Mouse (Mus musculus) midbrain, embryonic 14.5 days (tissue): ENCODE measurements around the gene Aff1. TPM values are rescaled to one million over a fixed set of nuclear protein-coding genes. Genes with fewer than 3 reads are reported as not detected.

Experiments
- ATAC-seq: fragments of 200-750 bp; cut with Nextera tagmentation; 2 replicates; pipeline ENCODE4 v1.8.0; 2017; ENCODE audit warnings: moderate number of reproducible peaks, moderate library complexity; ENCODE audit not compliant: low FRiP score, low TSS enrichment
- DNase-seq: peaks from one replicate; pipeline ENCODE4 v3.0.0-alpha.2; 2015
- H3K27ac ChIP-seq: fragments of 300-500 bp; sonication (generic); replicated peaks from 2 replicates; pipeline ENCODE4 v1.5.1; 2014; ENCODE audit warnings: mild to moderate bottlenecking, low read depth, low read length, moderate library complexity
- H3K27me3 ChIP-seq: fragments of 300-500 bp; sonication (generic); 2 replicates; pipeline ENCODE4 v1.6.1; 2014; ENCODE audit warnings: low read length, control low read depth, mixed read lengths; ENCODE audit not compliant: control insufficient read depth, insufficient read depth
- H3K36me3 ChIP-seq: fragments of 300-500 bp; sonication (generic); 2 replicates; pipeline ENCODE4 v1.6.1; 2014; ENCODE audit warnings: low read length, control low read depth; ENCODE audit not compliant: control insufficient read depth, insufficient read depth
- H3K4me1 ChIP-seq: fragments of 300-500 bp; sonication (generic); 2 replicates; pipeline ENCODE4 v1.6.1; 2014; ENCODE audit warnings: mild to moderate bottlenecking, antibody characterized with exemption, low read length, control low read depth; ENCODE audit not compliant: control insufficient read depth, insufficient read depth
- H3K4me2 ChIP-seq: fragments of 300-500 bp; sonication (generic); 2 replicates; pipeline ENCODE4 v1.6.1; 2014; ENCODE audit warnings: mild to moderate bottlenecking, low read length, moderate library complexity
- H3K4me3 ChIP-seq: fragments of 300-500 bp; sonication (generic); replicated peaks from 2 replicates; pipeline ENCODE4 v1.5.1; 2014; ENCODE audit warnings: low read depth, low read length
- H3K9ac ChIP-seq: fragments of 300-500 bp; sonication (generic); replicated peaks from 2 replicates; pipeline ENCODE4 v1.6.1; 2014; ENCODE audit warnings: mild to moderate bottlenecking, low read length, moderate library complexity
- H3K9me3 ChIP-seq: fragments of 300-500 bp; sonication (generic); 2 replicates; pipeline ENCODE4 v1.6.1; 2016; ENCODE audit warnings: low read length, control low read depth, mixed read lengths; ENCODE audit not compliant: control insufficient read depth
- WGBS: fragments of 180-500 bp; shearing (Covaris S2); extraction: QIAGEN DNeasy Blood & Tissue Kit; methylation state at CpG from one replicate; pipeline ENCODE4 v1.1.7; 2014; 5-methylcytosine and 5-hydroxymethylcytosine counted together
- polyA plus RNA-seq: library from polyadenylated mRNA; unstranded; fragments of >200 nt; fragmentation: Nextera tagmentation; extraction: Ambion mirVana; gene quantifications from 2 replicates; pipeline ENCODE4 v1.2.1, GENCODE M21; 2014

The Aff1 gene
- polyA plus RNA-seq, 1 experiment from 2014 or later: 2.6 TPM

DNA sequence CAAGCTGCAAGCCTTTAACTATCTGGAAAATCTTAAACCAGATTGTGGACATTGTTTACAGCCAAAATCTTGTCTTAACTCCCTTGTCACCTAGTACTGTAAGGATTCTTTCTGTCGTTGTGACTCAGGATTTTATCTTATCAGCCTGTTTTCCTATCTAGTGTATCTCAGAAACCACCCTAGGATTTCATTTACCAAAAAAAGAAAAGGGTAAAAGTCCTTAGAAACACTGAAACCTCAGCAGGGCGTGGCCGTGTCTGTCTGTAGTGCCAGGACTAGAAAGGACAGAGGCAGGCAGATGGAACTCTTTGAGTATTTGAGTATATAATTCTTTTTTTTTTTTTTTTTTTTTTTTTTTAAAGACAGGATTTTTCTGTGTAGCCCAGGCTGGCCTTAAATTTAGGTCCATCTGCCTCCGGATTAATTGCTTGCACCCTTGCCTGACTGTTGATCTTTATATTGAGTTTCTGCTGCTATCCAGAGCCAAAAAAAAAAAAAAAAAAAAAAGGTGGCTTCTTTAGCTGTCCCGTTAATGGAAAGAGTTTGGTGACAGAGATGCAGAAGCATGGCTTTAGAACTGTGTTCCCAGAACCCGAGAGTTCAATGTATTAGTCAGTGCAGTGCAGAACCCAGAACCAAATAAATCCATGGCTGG is 44.5 kb downstream of the Aff1 start:
- Histone ChIP-seq H3K4me1 (no peaks in the 10 kb centered on the region), H3K4me3 (no peak overlapping the region), H3K4me2 (no peak overlapping the region), H3K9ac (no peak overlapping the region), H3K27ac (no peak overlapping the region), H3K36me3 (no peaks in the 10 kb centered on the region), H3K27me3 (no peaks in the 10 kb centered on the region), H3K9me3 (no peaks in the 10 kb centered on the region)
- WGBS: 79% methylated on average over 6 of the region's 6 CpGs
- DNase-seq (no peak), ATAC-seq (no peak)

DNA sequence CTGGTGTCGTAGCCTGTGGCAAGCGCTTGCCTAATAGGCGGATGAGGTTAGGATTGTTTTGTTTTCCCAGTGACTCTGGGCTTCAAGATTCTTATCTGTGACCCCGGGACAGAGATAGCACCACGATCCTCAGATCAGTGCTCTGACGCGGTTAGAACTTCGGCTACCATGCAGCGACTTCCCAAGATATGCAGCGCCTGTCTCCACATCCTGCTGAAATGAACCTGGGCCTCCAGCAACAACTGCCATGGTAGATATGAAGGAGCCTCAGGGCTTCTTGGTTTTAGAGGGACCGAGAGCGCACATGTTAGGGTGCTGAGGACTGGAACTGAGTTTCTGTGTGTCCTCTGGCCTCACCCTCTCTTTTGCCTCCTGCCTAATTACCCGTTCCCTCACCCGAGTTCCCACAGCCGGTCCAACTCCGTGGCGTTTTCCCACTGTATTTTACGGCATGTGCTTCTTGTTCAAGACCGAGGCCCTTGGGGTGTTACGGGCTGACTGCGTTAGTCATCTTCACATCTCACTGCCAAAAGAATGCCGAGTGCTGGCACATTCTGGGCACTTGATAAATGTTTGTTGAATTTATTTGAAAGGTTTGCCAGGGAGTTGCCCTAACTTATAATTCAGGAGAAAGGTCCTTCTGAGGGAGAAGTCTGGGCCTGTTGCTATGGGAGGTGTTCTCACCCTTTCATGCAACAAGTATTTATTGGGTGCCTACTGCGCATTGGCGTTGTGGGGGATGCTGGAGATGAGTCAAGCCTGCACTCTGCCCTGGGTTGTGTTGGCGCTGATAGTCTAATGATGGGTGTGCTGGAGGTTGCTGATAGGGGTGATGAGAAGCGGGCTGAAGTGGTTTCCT is 45.3 kb downstream of the Aff1 start:
- Histone ChIP-seq H3K27ac (no peak overlapping the region), H3K36me3 (no peaks in the 10 kb centered on the region), H3K4me1 (no peaks in the 10 kb centered on the region), H3K27me3 (no peaks in the 10 kb centered on the region), H3K4me3 (no peak overlapping the region), H3K9ac (no peak overlapping the region), H3K9me3 (no peaks in the 10 kb centered on the region), H3K4me2 (no peak overlapping the region)
- no peak for ATAC-seq
- 90% methylated on average over 26 of the region's 26 CpGs for WGBS
- no peak for DNase-seq

DNA sequence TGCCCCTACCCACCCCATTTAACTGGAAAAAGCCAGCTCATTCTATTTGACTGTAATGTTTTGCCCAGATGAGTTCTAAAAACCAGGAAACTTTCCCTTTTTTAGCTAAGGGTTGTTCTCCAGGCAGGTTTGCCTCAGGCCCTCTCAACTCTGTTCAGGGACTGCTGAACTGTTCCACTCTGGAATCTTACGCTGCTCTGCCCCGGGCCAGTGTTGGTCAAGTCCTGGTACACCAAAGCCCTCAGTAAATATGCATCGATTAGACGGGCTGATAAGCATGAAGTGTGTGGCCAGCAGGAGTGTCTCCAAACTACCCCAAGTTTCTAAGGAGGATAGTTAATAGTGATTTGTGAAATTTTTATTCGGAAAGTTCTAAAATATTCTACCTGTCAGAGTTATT is 46.3 kb downstream of the Aff1 start:
- no peak overlapping the region for H3K27ac ChIP-seq
- H3K9me3 ChIP-seq: no peaks in the 10 kb centered on the region
- H3K36me3 ChIP-seq: no peaks in the 10 kb centered on the region
- H3K4me2 ChIP-seq: no peak overlapping the region
- DNase-seq: no peak
- 84% methylated on average over 5 of the region's 5 CpGs for WGBS
- no peaks in the 10 kb centered on the region for H3K4me1 ChIP-seq
- H3K9ac ChIP-seq: no peak overlapping the region
- H3K27me3 ChIP-seq: no peaks in the 10 kb centered on the region
- no peak overlapping the region for H3K4me3 ChIP-seq
- ATAC-seq: no peak

DNA sequence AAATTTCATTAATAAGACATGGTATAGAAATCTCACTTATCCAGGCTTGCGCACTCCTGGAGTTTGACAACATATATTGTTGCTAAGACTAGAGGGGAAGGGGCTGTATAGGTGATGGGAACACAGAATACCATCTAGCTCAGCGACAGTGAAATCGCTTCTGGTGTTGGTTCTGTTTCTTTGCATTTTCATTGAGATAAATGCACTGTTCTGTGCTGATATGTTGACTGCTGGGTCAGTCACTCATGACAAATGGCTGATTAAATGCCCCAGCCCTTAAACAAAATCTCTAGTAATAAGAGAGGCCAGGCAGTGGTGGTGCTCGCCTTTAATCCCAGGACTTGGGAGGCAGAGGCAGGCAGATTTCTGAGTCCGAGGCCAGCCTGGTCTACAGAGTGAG is 47.0 kb downstream of the Aff1 start:
- Histone ChIP-seq H3K36me3 (no peaks in the 10 kb centered on the region), H3K4me2 (no peak overlapping the region), H3K4me3 (no peak overlapping the region), H3K27ac (no peak overlapping the region), H3K27me3 (no peaks in the 10 kb centered on the region), H3K4me1 (no peaks in the 10 kb centered on the region), H3K9me3 (no peaks in the 10 kb centered on the region), H3K9ac (no peak overlapping the region)
- 96% methylated on average over 5 of the region's 5 CpGs for WGBS
- DNase-seq: no peak
- ATAC-seq: no peak

DNA sequence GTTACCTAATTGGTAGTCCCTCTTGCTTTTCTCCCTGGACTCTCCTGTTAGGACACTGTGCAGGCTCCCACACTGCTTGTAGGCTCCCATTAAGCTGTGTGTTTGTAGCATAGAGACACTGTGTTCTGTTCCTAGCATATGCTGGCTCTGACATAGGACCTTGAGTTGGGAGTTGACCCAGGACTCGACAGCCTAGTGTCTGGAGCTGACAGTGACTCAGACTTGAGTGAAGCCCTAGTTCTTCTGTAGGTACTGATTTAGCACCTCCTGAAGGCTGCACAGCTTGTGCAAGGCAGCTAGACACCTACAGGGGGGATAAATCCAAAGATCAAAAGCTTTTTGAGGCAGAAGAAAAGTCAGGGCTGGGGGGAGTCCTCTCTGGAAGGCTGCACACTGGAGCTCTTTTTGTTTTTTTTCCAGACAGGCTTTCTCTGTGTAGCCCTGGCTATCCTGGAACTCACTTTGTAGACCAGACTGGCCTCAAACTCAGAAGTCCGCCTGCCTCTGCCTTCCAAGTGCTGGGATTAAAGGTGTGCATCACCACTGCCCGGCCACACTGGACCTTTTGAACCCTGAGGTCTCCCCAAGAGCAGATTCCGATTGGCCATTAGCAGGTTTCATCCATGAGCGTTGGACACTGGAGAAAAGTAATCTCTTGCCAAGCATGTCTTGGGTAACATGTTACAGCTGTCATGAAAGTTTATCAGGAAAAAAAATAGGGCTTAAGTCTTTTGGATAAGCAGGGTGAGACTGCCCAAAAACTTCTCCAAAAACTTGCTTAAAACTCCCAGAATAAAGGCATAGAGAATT is 48.1 kb downstream of the Aff1 start:
- 74% methylated on average over 5 of the region's 5 CpGs for WGBS

DNA sequence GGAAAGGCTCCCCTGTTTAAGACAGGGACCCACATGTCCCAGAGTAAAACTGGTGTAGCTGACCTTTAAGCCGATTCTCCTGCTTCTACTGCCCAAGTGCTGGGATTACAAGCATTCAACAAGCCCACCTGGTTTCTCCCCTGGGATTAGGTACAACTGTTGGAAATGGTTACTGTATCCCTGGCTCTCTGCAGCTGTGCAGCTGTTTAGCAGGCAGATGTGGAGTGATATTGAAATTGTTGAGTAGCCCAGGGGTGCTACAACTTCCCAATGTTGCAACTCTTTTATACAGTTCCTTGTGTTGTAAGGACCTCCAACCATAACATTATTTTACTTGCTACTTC is 48.7 kb downstream of the Aff1 start:
- Histone ChIP-seq H3K27ac (no peak overlapping the region), H3K27me3 (no peaks in the 10 kb centered on the region), H3K36me3 (no peaks in the 10 kb centered on the region), H3K4me1 (no peaks in the 10 kb centered on the region), H3K9me3 (no peaks in the 10 kb centered on the region), H3K4me3 (no peak overlapping the region), H3K9ac (no peak overlapping the region), H3K4me2 (no peak overlapping the region)
- WGBS: 86% methylated on average over 1 of the region's 1 CpGs
- DNase-seq (no peak), ATAC-seq (no peak)

More for the DNA sequence above, 48.1 kb downstream of the Aff1 start:
- Histone ChIP-seq H3K4me3 (no peak overlapping the region), H3K9ac (no peak overlapping the region), H3K4me1 (no peaks in the 10 kb centered on the region), H3K36me3 (no peaks in the 10 kb centered on the region), H3K4me2 (no peak overlapping the region), H3K27ac (no peak overlapping the region), H3K9me3 (no peaks in the 10 kb centered on the region), H3K27me3 (no peaks in the 10 kb centered on the region)
- ATAC-seq (no peak), DNase-seq (no peak)

DNA sequence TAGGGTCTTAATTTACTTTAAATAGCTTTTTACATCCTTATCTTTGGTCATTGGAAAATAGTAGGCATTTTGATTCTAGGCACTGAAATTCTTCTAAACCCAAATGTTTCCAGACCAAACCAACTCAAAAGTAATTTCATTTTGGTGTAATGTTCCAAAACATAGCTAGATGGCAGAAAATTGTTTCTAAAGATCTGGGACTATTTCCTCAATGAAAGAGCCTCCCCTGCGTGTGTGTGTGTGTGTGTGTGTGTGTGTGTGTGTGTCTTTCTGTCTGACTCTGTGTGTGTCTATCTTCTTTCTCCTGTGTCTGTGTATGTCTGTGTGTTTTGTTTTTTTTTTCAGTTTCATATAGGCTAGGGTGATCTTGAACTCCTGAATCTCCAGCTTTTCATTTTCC is 49.3 kb downstream of the Aff1 start:
- H3K4me2 ChIP-seq: no peak overlapping the region
- WGBS: 68% methylated on average over 1 of the region's 1 CpGs
- H3K4me1 ChIP-seq: no peaks in the 10 kb centered on the region
- DNase-seq (no peak), ATAC-seq (no peak)
- H3K9me3 ChIP-seq: no peaks in the 10 kb centered on the region
- no peak overlapping the region for H3K9ac ChIP-seq
- no peaks in the 10 kb centered on the region for H3K27me3 ChIP-seq
- H3K27ac ChIP-seq: no peak overlapping the region
- H3K36me3 ChIP-seq: no peaks in the 10 kb centered on the region
- no peak overlapping the region for H3K4me3 ChIP-seq

DNA sequence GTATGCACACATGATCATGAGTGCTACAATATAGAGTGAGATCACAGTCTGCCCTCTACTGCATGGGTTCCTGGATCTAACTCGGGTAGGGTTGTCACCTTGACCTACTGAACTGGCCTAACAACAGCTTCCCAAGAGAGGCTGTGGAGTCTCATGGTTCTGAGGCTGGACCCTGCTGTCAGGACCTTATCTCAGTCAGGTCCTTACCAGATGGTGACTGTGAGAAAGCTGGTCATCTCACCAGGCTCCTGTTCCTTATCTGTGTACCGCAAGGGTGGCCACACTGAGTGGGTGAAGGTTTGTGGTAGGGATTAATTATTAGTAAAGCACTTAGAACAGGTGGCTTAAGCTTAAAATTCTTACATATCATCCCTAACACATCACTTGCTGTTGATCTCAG is 49.8 kb downstream of the Aff1 start:
- Histone ChIP-seq H3K36me3 (no peaks in the 10 kb centered on the region), H3K27me3 (no peaks in the 10 kb centered on the region), H3K9ac (no peak overlapping the region), H3K4me2 (no peak overlapping the region), H3K4me3 (no peak overlapping the region), H3K27ac (no peak overlapping the region), H3K4me1 (no peaks in the 10 kb centered on the region), H3K9me3 (no peaks in the 10 kb centered on the region)
- WGBS: 87% methylated on average over 2 of the region's 2 CpGs
- DNase-seq (no peak), ATAC-seq (no peak)
